Mouse (Mus musculus) E14TG2a.4 (cell line): ENCODE data around the gene Dgcr2.

Source experiments
- CTCF ChIP-seq: conservative IDR thresholded peaks from 2 replicates; pipeline ENCODE4 v1.5.1; 2014; ENCODE audit warnings: low read length
- NANOG ChIP-seq: IDR thresholded peaks from 2 replicates; pipeline ENCODE4 v1.6.1; 2014; ENCODE audit warnings: borderline replicate concordance, low read length, mixed read lengths
- POU5F1 ChIP-seq: IDR thresholded peaks from 2 replicates; pipeline ENCODE4 v1.6.1; 2014; ENCODE audit warnings: low read length, borderline replicate concordance

GRCm38 (mm10) chr16:17806581-17807191 lies 91.7 kb downstream of the Dgcr2 start:
- TF ChIP-seq CTCF (no peak), POU5F1 (no peak), NANOG (no peak)
